Mouse (Mus musculus): Measurements from ENCODE around the gene Lingo3. TPM values are rescaled to one million over a fixed set of nuclear protein-coding genes. Genes with fewer than 3 reads are reported as not detected.

The Lingo3 gene
- polyA plus RNA-seq, 1 experiment: 0.06 TPM

DNA sequence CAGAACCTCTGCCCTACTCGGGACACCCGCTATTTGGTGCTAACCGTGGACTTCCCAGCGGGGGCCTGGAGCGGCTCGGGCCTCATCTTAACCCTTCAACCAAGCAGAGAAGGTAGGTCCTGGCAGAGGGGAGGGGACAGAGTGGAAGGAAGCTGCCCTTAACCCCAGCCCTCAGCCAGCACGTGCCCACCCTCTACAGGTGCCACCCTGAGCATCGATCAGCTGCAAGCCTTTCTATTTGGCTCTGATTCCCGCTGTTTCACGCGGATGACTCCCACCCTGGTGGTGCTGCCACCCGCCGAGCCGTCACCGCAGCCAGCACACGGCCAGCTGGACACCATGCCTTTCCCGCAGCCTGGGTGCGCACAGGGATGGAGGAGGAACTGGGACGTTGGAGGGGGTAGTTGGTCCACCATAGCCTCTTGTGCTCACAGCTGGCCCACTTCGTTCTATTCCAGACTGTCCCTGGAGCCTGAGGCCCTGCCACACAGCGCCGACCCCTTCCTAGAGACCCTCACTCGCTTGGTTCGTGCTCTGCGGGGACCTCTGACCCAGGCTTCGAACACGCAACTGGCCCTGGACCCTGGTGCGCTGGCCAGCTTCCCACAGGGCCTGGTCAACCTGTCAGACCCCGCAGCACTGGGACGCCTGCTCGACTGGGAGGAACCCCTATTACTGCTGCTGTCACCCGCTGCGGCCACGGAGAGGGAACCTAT lies 37.3 kb downstream of the Lingo3 start:
- Histone ChIP-seq H3K4me3 (ENCODE audit: low read depth, low read length) (peak overlapping the region; percentile 53), H3K36me3 (ENCODE audit: control insufficient read depth, insufficient read depth, low read length) (peaks cover 33% of the 10 kb centered on the region), H3K27ac (ENCODE audit: insufficient read depth, low read depth, low read length) (no peak overlapping the region), H3K27me3 (ENCODE audit: control insufficient read depth, insufficient read depth, low read length) (peaks cover 16% of the 10 kb centered on the region), H3K4me1 (ENCODE audit: control insufficient read depth, insufficient read depth, insufficient read length, low read length) (peaks cover 15% of the 10 kb centered on the region)
- WGBS: 70% methylated on average over 34 of the region's 34 CpGs
- TF ChIP-seq CTCF (IDR thresholded peaks at IDR 0.05; ENCODE audit: extremely low read depth, insufficient read length, insufficient replicate concordance, low read depth, low read length) (no peak), POLR2A (IDR thresholded peaks at IDR 0.05; ENCODE audit: low read depth, low read length) (no peak)

DNA sequence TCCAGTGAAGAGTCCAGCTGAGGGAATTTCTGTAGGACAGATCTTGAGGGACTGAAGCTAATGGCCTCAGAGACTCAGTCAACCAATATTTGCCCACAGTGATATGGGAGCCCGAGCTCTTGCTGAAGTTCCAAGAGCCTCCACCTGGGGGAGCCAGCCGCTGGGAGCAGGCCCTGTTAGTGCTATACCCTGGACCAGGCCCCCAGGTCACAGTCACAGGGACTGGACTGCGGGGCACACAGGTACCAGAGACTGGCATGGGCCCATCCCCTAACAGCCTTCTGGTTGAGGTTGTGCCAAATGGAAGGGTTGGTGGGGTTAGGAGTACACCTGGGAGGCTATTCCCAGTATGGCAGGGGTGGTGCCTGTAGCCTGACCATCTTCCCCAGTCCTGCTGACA lies 37.9 kb downstream of the Lingo3 start:
- H3K4me3 ChIP-seq (ENCODE audit: low read depth, low read length): no peak overlapping the region
- TF ChIP-seq POLR2A (IDR thresholded peaks at IDR 0.05; ENCODE audit: low read depth, low read length) (no peak), CTCF (IDR thresholded peaks at IDR 0.05; ENCODE audit: extremely low read depth, insufficient read length, insufficient replicate concordance, low read depth, low read length) (peak; percentile 70; the same call in 1 of the 2 replicates)
- peaks cover 16% of the 10 kb centered on the region for H3K27me3 ChIP-seq (ENCODE audit: control insufficient read depth, insufficient read depth, low read length)
- 17% methylated on average over 3 of the region's 3 CpGs for WGBS
- peaks cover 15% of the 10 kb centered on the region for H3K4me1 ChIP-seq (ENCODE audit: control insufficient read depth, insufficient read depth, insufficient read length, low read length)
- H3K27ac ChIP-seq (ENCODE audit: insufficient read depth, low read depth, low read length): no peak overlapping the region
- peaks cover 37% of the 10 kb centered on the region for H3K36me3 ChIP-seq (ENCODE audit: control insufficient read depth, insufficient read depth, low read length)

DNA sequence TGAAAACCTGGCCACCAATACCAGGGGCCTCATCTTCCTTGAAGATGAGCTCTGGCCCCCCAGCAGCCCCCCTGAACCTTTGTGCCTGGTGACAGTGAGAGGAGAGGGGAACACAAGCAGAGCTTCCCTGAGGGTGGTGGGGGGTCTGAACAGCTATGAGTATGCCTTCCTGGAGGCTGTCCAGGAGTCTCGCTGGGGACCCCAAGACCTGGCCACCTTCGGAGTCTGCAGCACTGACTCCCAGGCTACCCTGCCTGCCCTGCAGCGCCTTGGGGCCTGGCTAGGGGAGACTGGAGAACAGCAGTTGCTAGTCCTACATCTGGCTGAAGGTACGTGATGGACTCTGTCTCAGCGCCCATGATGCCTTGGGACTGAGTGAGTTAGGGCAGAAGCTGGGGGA lies 38.5 kb downstream of the Lingo3 start:
- WGBS: 97% methylated on average over 5 of the region's 5 CpGs
- TF ChIP-seq POLR2A (IDR thresholded peaks at IDR 0.05; ENCODE audit: low read depth, low read length): no peak
- no peak for TF ChIP-seq CTCF (IDR thresholded peaks at IDR 0.05; ENCODE audit: extremely low read depth, insufficient read length, insufficient replicate concordance, low read depth, low read length)
- peaks cover 15% of the 10 kb centered on the region for H3K4me1 ChIP-seq (ENCODE audit: control insufficient read depth, insufficient read depth, insufficient read length, low read length)
- no peak overlapping the region for H3K27ac ChIP-seq (ENCODE audit: insufficient read depth, low read depth, low read length)
- H3K36me3 ChIP-seq (ENCODE audit: control insufficient read depth, insufficient read depth, low read length): peaks cover 37% of the 10 kb centered on the region
- H3K27me3 ChIP-seq (ENCODE audit: control insufficient read depth, insufficient read depth, low read length): peaks cover 15% of the 10 kb centered on the region
- no peak overlapping the region for H3K4me3 ChIP-seq (ENCODE audit: low read depth, low read length)

DNA sequence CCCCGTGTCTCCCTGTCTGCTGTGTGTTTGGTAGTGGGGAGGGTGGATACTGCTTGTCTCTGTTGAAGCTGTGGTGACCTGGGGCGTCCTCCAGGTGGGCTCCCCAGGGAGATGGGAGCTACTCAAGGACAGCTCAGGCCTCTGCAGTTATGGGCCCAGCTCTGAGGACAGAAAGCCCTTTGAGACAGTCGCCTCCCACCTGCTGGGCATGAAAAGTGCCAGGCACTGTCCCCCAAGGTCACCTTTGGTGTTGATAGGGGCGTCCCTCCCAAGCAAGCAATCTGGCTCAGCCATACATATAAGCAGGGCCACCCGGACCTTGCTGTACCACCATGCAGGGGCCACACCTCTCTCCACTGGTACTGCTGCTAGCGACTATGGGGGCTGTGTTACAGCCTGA lies 38.9 kb downstream of the Lingo3 start, which contains the start of gene Amh:
Amh (plus strand) TSS at position 328 of the 400 bp plus-strand sequence.
- Histone ChIP-seq H3K36me3 (ENCODE audit: control insufficient read depth, insufficient read depth, low read length) (peaks cover 37% of the 10 kb centered on the region), H3K4me3 (ENCODE audit: low read depth, low read length) (no peak within 1 kb of the TSS), H3K27me3 (ENCODE audit: control insufficient read depth, insufficient read depth, low read length) (peaks cover 11% of the 10 kb centered on the region), H3K4me1 (ENCODE audit: control insufficient read depth, insufficient read depth, insufficient read length, low read length) (peaks cover 15% of the 10 kb centered on the region), H3K27ac (ENCODE audit: insufficient read depth, low read depth, low read length) (no peak within 1 kb of the TSS)
- 71% methylated on average over 6 of the region's 6 CpGs for WGBS
- TF ChIP-seq CTCF (IDR thresholded peaks at IDR 0.05; ENCODE audit: extremely low read depth, insufficient read length, insufficient replicate concordance, low read depth, low read length) (no peak), POLR2A (IDR thresholded peaks at IDR 0.05; ENCODE audit: low read depth, low read length) (no peak)

DNA sequence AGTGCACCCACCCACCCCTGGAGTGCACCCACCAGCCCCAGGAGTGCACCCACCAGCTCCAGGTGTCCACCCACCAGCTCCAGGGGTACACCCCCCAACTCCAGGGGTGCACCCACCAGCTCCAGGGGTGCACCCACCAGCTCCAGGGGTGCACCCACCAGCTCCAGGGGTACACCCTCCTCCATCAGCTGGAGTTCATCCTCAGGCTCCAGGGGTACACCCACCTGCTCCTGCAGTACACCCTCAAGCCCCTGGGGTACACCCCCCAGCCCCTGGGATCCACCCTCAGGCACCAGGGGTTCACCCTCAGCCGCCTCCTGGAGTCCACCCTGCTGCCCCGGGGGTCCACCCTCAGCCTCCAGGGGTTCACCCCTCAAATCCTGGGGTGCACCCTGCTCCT lies 39.5 kb downstream of the Lingo3 start:
- Histone ChIP-seq H3K27ac (ENCODE audit: insufficient read depth, low read depth, low read length) (no peak overlapping the region), H3K36me3 (ENCODE audit: control insufficient read depth, insufficient read depth, low read length) (peaks cover 37% of the 10 kb centered on the region), H3K4me3 (ENCODE audit: low read depth, low read length) (no peak overlapping the region), H3K4me1 (ENCODE audit: control insufficient read depth, insufficient read depth, insufficient read length, low read length) (peaks cover 19% of the 10 kb centered on the region), H3K27me3 (ENCODE audit: control insufficient read depth, insufficient read depth, low read length) (peaks cover 9% of the 10 kb centered on the region)
- TF ChIP-seq CTCF (IDR thresholded peaks at IDR 0.05; ENCODE audit: extremely low read depth, insufficient read length, insufficient replicate concordance, low read depth, low read length): no peak
- no peak for TF ChIP-seq POLR2A (IDR thresholded peaks at IDR 0.05; ENCODE audit: low read depth, low read length)
- 87% methylated on average over 2 of the region's 2 CpGs for WGBS

DNA sequence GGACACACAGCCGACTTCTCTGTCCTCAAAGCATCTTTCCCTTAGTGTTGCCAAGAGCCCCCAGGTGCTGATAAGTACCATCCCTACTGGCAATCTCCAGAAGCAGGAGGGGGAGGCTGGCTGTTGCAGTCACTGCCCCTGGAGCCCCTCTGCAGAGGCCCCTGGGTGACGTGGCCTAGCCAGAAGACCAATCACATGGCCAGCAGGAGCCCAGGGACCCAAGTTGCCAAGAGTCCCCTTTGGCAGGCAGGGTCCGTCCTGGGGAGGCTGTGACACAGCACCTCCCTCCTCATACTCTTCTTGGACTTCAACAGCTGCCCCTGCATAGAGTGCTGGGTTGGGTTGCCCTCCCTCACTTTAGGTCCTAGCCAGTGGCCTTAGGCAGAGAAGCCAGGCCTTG lies 40.8 kb downstream of the Lingo3 start:
- Histone ChIP-seq H3K27ac (ENCODE audit: insufficient read depth, low read depth, low read length) (no peak overlapping the region), H3K27me3 (ENCODE audit: control insufficient read depth, insufficient read depth, low read length) (no peaks in the 10 kb centered on the region; the same call in 1 of the 2 replicates), H3K4me3 (ENCODE audit: low read depth, low read length) (no peak overlapping the region), H3K4me1 (ENCODE audit: control insufficient read depth, insufficient read depth, insufficient read length, low read length) (peaks cover 18% of the 10 kb centered on the region), H3K36me3 (ENCODE audit: control insufficient read depth, insufficient read depth, low read length) (peaks cover 37% of the 10 kb centered on the region)
- TF ChIP-seq CTCF (IDR thresholded peaks at IDR 0.05; ENCODE audit: extremely low read depth, insufficient read length, insufficient replicate concordance, low read depth, low read length): no peak
- peak; percentile 17; the same call in 1 of the 2 replicates for TF ChIP-seq POLR2A (IDR thresholded peaks at IDR 0.05; ENCODE audit: low read depth, low read length)
- 85% methylated on average over 3 of the region's 3 CpGs for WGBS

DNA sequence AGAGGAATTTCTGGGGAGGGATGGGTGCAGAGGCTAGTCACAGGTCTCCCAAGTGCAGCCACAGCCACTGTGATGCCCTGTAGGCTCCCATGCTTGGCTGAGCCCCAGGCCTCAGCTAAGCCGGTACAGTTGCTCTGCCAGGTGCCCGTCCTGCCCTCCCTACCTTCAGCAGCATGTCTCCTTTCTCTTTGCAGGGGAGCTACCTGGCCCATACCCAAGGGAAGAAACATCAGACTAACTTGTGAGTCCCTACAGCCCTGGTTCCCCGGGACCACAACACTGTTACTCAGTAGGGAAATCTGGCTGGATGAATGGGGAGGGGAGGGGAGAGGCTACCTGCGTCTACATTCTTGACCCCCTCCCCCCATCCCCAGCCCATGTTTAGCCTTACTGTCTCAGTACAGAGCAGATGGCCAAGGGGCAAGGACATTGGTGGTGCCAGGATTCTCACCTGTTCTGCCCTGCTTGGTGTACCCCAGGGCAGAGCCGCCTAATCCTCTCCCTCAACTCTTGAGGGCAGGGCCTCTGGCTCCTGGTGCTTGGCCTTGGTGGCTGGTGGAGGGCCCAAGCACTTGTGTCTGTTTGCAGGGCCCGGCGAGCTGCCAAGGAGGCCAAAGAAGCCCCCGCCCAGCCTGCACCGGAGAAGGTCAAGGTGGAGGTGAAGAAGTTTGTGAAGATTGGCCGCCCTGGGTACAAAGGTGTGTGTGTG lies 41.5 kb downstream of the Lingo3 start:
- 90% methylated on average over 10 of the region's 10 CpGs for WGBS
- Histone ChIP-seq H3K27me3 (ENCODE audit: control insufficient read depth, insufficient read depth, low read length) (no peaks in the 10 kb centered on the region; the same call in 1 of the 2 replicates), H3K36me3 (ENCODE audit: control insufficient read depth, insufficient read depth, low read length) (peaks cover 37% of the 10 kb centered on the region), H3K27ac (ENCODE audit: insufficient read depth, low read depth, low read length) (no peak overlapping the region), H3K4me3 (ENCODE audit: low read depth, low read length) (no peak overlapping the region), H3K4me1 (ENCODE audit: control insufficient read depth, insufficient read depth, insufficient read length, low read length) (peaks cover 17% of the 10 kb centered on the region)
- TF ChIP-seq CTCF (IDR thresholded peaks at IDR 0.05; ENCODE audit: extremely low read depth, insufficient read length, insufficient replicate concordance, low read depth, low read length) (no peak), POLR2A (IDR thresholded peaks at IDR 0.05; ENCODE audit: low read depth, low read length) (no peak)

Data from small intestine, adult 2 months (tissue).